Mouse (Mus musculus) heart, adult 2 months (tissue): ENCODE measurements around the gene Trpm3.

ENCODE experiments used
- CTCF ChIP-seq: fragments of 200-600 bp; IDR thresholded peaks from 2 replicates; pipeline ENCODE4 v1.8.1; 2022; ENCODE audit warnings: antibody characterized with exemption, mild to moderate bottlenecking, moderate library complexity
- EP300 ChIP-seq: fragments of 200-500 bp; IDR thresholded peaks from 2 replicates; pipeline ENCODE4 v1.6.1; 2011; ENCODE audit warnings: low read depth, low read length, control low read depth; ENCODE audit not compliant: insufficient read depth
- POLR2A ChIP-seq: fragments of 200-500 bp; IDR thresholded peaks from 2 replicates; pipeline ENCODE4 v1.6.1; 2011; ENCODE audit warnings: mild to moderate bottlenecking, low read depth, low read length, control low read depth; ENCODE audit not compliant: insufficient read depth

GRCm38 (mm10) chr19:22775191-22775695, 636.4 kb downstream of the Trpm3 start:
- TF ChIP-seq EP300 (no peak), POLR2A (no peak), CTCF (no peak)
